Mouse (Mus musculus) thymus, adult 2 months (tissue): ENCODE results near the gene Tsga10.

Experiments used
- CTCF ChIP-seq: fragments of 200-500 bp; IDR thresholded peaks from 2 replicates; pipeline ENCODE4 v1.5.1; 2012; ENCODE audit warnings: mild to moderate bottlenecking, control low read depth, low read length, moderate library complexity, borderline replicate concordance; ENCODE audit not compliant: control insufficient read depth, poor library complexity, insufficient read depth; ENCODE audit errors: extremely low read depth
- POLR2A ChIP-seq: fragments of 200-500 bp; IDR thresholded peaks from 2 replicates; pipeline ENCODE4 v1.6.1; 2012; ENCODE audit warnings: mild to moderate bottlenecking, low read length, control low read depth, moderate library complexity; ENCODE audit not compliant: control insufficient read depth, poor library complexity, insufficient read depth; ENCODE audit errors: extremely low read depth

GRCm38 (mm10) chr1:37873157-37873556, 6.9 kb upstream of the Tsga10 start:
- no peak for TF ChIP-seq CTCF
- TF ChIP-seq POLR2A = no peak
